Mouse (Mus musculus) Patski (cell line): ENCODE measurements around the gene Klf12. TPM values are rescaled to one million over a fixed set of nuclear protein-coding genes. Genes with fewer than 3 reads are reported as not detected.

Experiments used
- ATAC-seq: fragments of 100-300 bp; one replicate; pipeline ENCODE4 v1.8.0; 2021
- CTCF ChIA-PET: fragments of 350-600 bp; sonication (Branson Sonifier 250); formaldehyde crosslinking; loops from one replicate; lab custom pipeline; 2022; ENCODE audit warnings: inconsistent platforms; lab: Charles Lee
- POLR2A ChIA-PET: fragments of 350-600 bp; sonication (Branson Sonifier 250); formaldehyde crosslinking; loops from one replicate; lab custom pipeline; 2022; ENCODE audit warnings: antibody characterized with exemption, inconsistent platforms; lab: Charles Lee
- DNase-seq: peaks from one replicate; pipeline ENCODE4 v3.0.0-alpha.2; 2011; ENCODE audit warnings: low read depth, low spot score
- H3K27me3 ChIP-seq: fragments of 371-371 bp; one replicate; pipeline ENCODE4 v1.5.1; 2021
- CTCF ChIP-seq: fragments of 100-300 bp; IDR thresholded peaks from one replicate; pipeline ENCODE4 v1.5.1; 2021
- in situ Hi-C: fragments of 300-500 bp; cut with MboI; formaldehyde crosslinking; loops from 3 replicates; pipeline ENCODE4 v1.11.1; 2018; ENCODE audit warnings: low pct_unique_long_range_greater_than_20kb, mixed read lengths
- polyA plus RNA-seq: library from polyadenylated mRNA; unstranded; gene quantifications from one replicate; pipeline ENCODE4 v1.2.3, GENCODE M21; 2021

Gene Klf12
- polyA plus RNA-seq, 1 experiment from 2014 or later = 1.9 TPM

GRCm38 (mm10) chr14:100207081-100207480 is 77.4 kb downstream of the Klf12 start:
- DNase-seq (no peak), ATAC-seq (no peak)
- no peaks in the 10 kb centered on the region for H3K27me3 ChIP-seq
- ChIA-PET POLR2A (interaction anchor here (0.6 kb wide), 2 partner anchors 15 to 19 kb away, joined by 3 read pairs; no protein-coding TSS in a partner anchor), CTCF (interaction anchor here (1.2 kb wide), 1 partner anchor 8 kb away, joined by 3 read pairs; no protein-coding TSS in a partner anchor)
- in situ Hi-C loops = no loop called here
- TF ChIP-seq CTCF = no peak

- H3K27me3 ChIP-seq = no peaks in the 10 kb centered on the region
- TF ChIP-seq CTCF = no peak
- DNase-seq = no peak
- CTCF ChIA-PET = no interaction called here
- no peak for ATAC-seq
- POLR2A ChIA-PET = no interaction called here
- in situ Hi-C loops = no loop called here
Measured at GRCm38 (mm10) chr14:100206207-100206606, 78.3 kb downstream of the Klf12 start.

DNA sequence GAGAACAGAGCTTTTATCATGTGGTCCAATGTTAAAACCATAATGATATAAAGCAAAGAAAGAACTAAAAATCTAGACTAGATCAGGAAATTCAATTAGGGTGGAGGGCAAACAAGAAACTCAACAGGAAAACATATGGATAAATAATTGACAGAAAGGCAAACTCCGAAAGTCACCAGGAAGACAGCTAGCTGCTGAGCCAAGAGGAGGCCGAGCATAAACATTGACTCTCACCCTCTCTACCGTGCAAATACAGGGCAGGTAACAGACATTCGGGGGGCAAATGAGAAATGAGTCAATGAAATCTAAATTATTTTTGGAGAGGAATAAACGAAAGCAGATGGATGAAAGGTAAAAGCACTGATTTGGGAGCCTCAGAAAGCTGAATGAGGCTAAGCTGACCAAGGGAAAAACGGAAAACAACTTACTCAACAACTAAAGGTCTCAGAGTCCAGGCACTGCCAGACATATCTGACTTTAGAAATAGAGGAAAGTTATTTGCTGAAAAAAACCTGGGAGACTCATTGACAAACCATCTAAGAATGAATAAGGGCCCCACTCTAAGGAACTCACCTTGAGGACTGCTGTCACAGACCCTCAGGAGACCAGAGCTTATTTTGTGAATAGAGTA is 84.3 kb downstream of the Klf12 start:
- ChIA-PET POLR2A (no interaction called here), CTCF (interaction anchor here (1.1 to 1.7 kb wide), 3 partner anchors 8 to 21 kb away, joined by 3 to 5 read pairs (median 3); no protein-coding TSS in a partner anchor)
- no peaks in the 10 kb centered on the region for H3K27me3 ChIP-seq
- DNase-seq (no peak), ATAC-seq (no peak)
- in situ Hi-C loops = no loop called here
- TF ChIP-seq CTCF = no peak

GRCm38 (mm10) chr14:100198636-100199035 is 85.8 kb downstream of the Klf12 start:
- CTCF ChIA-PET = interaction anchor here (0.8 to 1.2 kb wide), 2 partner anchors 9 to 115 kb away, joined by 3 read pairs; no protein-coding TSS in a partner anchor
- POLR2A ChIA-PET = no interaction called here
- no peak for TF ChIP-seq CTCF
- no peaks in the 10 kb centered on the region for H3K27me3 ChIP-seq
- in situ Hi-C loops = no loop called here
- DNase-seq (no peak), ATAC-seq (no peak)

DNA sequence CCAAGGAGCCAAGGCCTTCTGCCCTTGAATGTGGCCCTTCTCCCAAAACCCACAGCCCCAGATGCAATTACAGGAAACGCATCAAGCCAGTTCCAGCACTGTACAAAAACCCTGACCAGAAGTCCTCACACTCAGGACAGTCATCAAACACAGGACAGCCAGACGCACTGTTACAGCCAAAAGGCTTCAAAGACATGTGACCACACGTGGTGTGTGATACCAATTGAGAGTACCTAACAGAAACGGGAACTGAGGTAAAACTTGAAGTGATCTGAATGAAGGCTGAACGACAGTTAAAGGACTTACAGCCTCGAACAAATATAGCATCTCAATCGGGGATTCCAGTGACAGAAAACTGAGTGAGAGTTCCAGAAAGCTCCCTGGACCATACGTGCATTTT is 87.3 kb downstream of the Klf12 start:
- in situ Hi-C loops = no loop called here
- no peak for TF ChIP-seq CTCF
- DNase-seq (no peak), ATAC-seq (no peak)
- POLR2A ChIA-PET = no interaction called here
- H3K27me3 ChIP-seq = no peaks in the 10 kb centered on the region
- CTCF ChIA-PET = no interaction called here

DNA sequence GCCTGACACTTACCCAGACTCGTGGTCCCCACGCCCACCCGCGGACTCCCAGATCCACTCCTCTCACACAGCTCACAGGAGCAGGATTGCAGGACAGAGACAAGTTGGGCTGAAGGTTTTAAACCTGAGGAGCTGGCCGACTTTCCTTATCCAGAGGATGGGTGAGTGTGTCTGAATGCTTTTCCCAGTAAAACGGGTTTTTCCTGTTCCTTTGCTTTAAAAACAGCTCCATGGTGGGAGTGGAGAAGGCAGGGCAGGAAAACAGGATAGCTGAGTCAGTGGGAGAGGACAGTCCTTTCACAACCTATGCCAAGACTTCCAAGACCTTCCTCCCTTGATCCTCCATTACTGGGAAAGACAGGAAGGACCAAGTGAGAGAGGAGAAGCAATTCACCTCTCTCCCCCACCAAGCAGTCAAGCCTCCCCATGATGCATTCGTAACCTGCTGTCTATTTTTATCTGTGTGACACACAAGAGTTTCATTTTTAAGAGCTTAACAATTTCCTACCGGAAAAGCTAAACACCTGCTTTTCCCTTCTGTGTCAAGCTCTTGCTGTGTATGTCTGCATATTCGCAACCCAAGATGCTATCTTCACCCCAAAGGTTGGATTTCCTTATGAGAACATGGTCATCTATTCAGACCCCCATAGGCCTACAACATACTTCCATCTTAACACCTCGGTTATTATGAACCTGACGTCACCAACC is 94.8 kb downstream of the Klf12 start:
- ChIA-PET POLR2A (no interaction called here), CTCF (interaction anchor here (1.0 to 1.2 kb wide), 2 partner anchors 11 to 12 kb away, joined by 3 to 4 read pairs; no protein-coding TSS in a partner anchor)
- ATAC-seq = no peak
- no peak for DNase-seq
- in situ Hi-C loops = no loop called here
- no peak for TF ChIP-seq CTCF
- H3K27me3 ChIP-seq = no peaks in the 10 kb centered on the region

- no peak for ATAC-seq
- TF ChIP-seq CTCF = no peak
- ChIA-PET CTCF (interaction anchor here (1.5 kb wide), 1 partner anchor 17 kb away, joined by 4 read pairs; no protein-coding TSS in a partner anchor), POLR2A (no interaction called here)
- in situ Hi-C loops = no loop called here
- H3K27me3 ChIP-seq = no peaks in the 10 kb centered on the region
- no peak for DNase-seq
Measured at GRCm38 (mm10) chr14:100187372-100187771, 97.1 kb downstream of the Klf12 start.

GRCm38 (mm10) chr14:100177796-100178195 is 106.7 kb downstream of the Klf12 start:
- in situ Hi-C loops = no loop called here
- ATAC-seq = no peak
- POLR2A ChIA-PET = no interaction called here
- DNase-seq = no peak
- no peak for TF ChIP-seq CTCF
- CTCF ChIA-PET = interaction anchor here (0.7 to 1.3 kb wide), 3 partner anchors 8 to 22 kb away, joined by 3 to 4 read pairs (median 3); no protein-coding TSS in a partner anchor
- H3K27me3 ChIP-seq = no peaks in the 10 kb centered on the region

- H3K27me3 ChIP-seq = peaks cover 3% of the 10 kb centered on the region
- in situ Hi-C loops = no loop called here
- CTCF ChIA-PET = interaction anchor here (1.7 kb wide), 1 partner anchor 14 kb away, joined by 3 read pairs; no protein-coding TSS in a partner anchor
- DNase-seq = no peak
- no peak for ATAC-seq
- no peak for TF ChIP-seq CTCF
- POLR2A ChIA-PET = no interaction called here
Measured at GRCm38 (mm10) chr14:100165075-100165474, 119.4 kb downstream of the Klf12 start.

DNA sequence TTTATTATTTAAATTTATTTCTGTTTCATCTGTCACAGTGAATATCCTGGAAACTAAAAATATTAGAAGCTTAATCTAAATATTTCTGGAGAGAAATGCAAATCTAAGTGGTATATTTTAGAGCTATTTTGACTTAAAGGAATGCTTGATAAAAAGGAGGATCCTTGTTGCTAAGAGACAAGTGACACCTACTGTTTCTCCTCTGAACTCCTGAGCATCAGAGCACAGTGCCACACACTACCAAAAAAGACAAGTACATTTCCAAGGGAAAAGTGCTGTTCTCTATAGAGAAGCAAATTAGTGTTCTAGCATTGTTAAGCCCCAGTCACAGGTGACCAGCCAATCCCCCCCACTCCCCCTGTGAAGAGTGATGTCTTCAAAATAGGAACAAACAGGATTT is 127.8 kb downstream of the Klf12 start:
- DNase-seq (no peak), ATAC-seq (no peak)
- no peak for TF ChIP-seq CTCF
- H3K27me3 ChIP-seq = peaks cover 3% of the 10 kb centered on the region
- in situ Hi-C loops = no loop called here
- ChIA-PET POLR2A (no interaction called here), CTCF (interaction anchor here (1.4 kb wide), 1 partner anchor 22 kb away, joined by 3 read pairs; no protein-coding TSS in a partner anchor)

GRCm38 (mm10) chr14:100147666-100148065 is 136.8 kb downstream of the Klf12 start:
- no peak for DNase-seq
- ChIA-PET CTCF (interaction anchor here (0.8 to 2.0 kb wide), 2 partner anchors 12 to 15 kb away, joined by 3 to 5 read pairs; no protein-coding TSS in a partner anchor), POLR2A (no interaction called here)
- TF ChIP-seq CTCF = no peak
- H3K27me3 ChIP-seq = no peaks in the 10 kb centered on the region
- in situ Hi-C loops = no loop called here
- ATAC-seq = no peak
